Mouse (Mus musculus) heart, embryonic 12.5 days (tissue): ENCODE results near the gene 1700013F07Rik. TPM values are rescaled to one million over a fixed set of nuclear protein-coding genes. Genes with fewer than 3 reads are reported as not detected.

Source experiments
- ATAC-seq: fragments of 200-750 bp; cut with Nextera tagmentation; 2 replicates; pipeline ENCODE4 v1.8.0; 2017; ENCODE audit warnings: moderate TSS enrichment, moderate library complexity; ENCODE audit not compliant: insufficient number of reproducible peaks, low FRiP score
- H3K27ac ChIP-seq: fragments of 300-500 bp; sonication (generic); 2 replicates; pipeline ENCODE4 v1.5.1; 2016; ENCODE audit warnings: mild to moderate bottlenecking, moderate library complexity; ENCODE audit not compliant: poor library complexity, severe bottlenecking
- H3K27me3 ChIP-seq: fragments of 300-500 bp; sonication (generic); replicated peaks from 2 replicates; pipeline ENCODE4 v1.6.1; 2016; ENCODE audit warnings: mild to moderate bottlenecking, moderate library complexity
- H3K36me3 ChIP-seq: fragments of 300-500 bp; sonication (generic); 2 replicates; pipeline ENCODE4 v1.6.1; 2016; ENCODE audit warnings: mild to moderate bottlenecking, moderate library complexity
- H3K4me1 ChIP-seq: fragments of 300-500 bp; sonication (generic); replicated peaks from 2 replicates; pipeline ENCODE4 v1.6.1; 2016; ENCODE audit warnings: mild to moderate bottlenecking
- H3K4me2 ChIP-seq: fragments of 300-500 bp; sonication (generic); 2 replicates; pipeline ENCODE4 v1.6.1; 2016; ENCODE audit warnings: mild to moderate bottlenecking, moderate library complexity
- H3K4me3 ChIP-seq: fragments of 300-500 bp; sonication (generic); 2 replicates; pipeline ENCODE4 v1.5.1; 2016; ENCODE audit warnings: mild to moderate bottlenecking
- H3K9ac ChIP-seq: fragments of 300-500 bp; sonication (generic); 2 replicates; pipeline ENCODE4 v1.6.1; 2016; ENCODE audit warnings: mild to moderate bottlenecking, moderate library complexity
- H3K9me3 ChIP-seq: fragments of 300-500 bp; sonication (generic); replicated peaks from 2 replicates; pipeline ENCODE4 v1.6.1; 2016; ENCODE audit warnings: mild to moderate bottlenecking, moderate library complexity
- WGBS: fragments of 180-500 bp; shearing (Covaris S2); methylation state at CpG from one replicate; pipeline ENCODE4 v1.1.7; 2016; 5-methylcytosine and 5-hydroxymethylcytosine counted together
- polyA plus RNA-seq: library from polyadenylated mRNA; unstranded; fragments of >200 nt; fragmentation: Nextera tagmentation; extraction: Ambion mirVana; gene quantifications from 2 replicates; pipeline ENCODE4 v1.2.1, GENCODE M21; 2016

The 1700013F07Rik gene
- polyA plus RNA-seq, 1 experiment from 2014 or later, result not detected

DNA sequence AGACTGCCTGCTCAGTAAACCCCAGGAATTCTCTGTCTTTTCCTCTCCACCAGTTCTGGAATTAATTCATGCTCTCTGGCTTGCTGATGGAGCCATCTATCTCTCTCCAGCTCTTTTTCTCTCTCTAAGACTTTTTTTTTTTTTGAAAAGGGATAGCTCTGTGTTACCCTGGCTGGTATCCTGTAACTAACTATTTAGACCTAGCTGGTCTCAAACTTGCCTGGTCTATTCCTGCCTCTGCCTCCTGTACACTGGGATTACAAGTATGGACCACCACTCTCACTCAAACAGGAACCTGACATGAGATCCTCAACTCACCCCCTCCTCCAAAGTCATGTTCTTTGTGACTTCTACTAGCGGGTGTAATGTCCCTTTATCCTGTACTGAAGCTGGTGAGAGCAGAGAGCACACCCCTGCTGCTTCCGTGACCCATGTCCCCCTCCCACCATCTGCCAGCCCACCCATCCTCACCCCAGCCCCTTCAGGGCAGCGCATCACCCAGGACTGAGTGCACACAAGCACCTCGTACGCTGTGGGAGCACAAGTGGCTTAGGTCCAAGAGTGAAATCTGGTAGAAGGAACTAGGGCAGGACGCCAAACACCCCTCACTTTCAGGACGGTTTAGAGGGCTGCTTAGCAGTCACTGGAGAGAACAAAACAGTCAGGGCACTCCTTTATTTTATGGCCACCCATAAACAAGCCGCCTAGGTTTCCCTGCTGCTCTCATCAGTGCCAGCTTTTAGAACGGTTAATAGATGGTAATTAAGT, 23.1 kb upstream of the 1700013F07Rik start:
- no peak overlapping the region for H3K4me2 ChIP-seq
- H3K36me3 ChIP-seq, result no peaks in the 10 kb centered on the region
- no peak for ATAC-seq
- 39% methylated on average over 9 of the region's 9 CpGs for WGBS
- H3K27me3 ChIP-seq, result no peaks in the 10 kb centered on the region
- H3K9ac ChIP-seq, result no peak overlapping the region
- no peak overlapping the region for H3K4me3 ChIP-seq
- no peaks in the 10 kb centered on the region for H3K9me3 ChIP-seq
- no peak overlapping the region for H3K27ac ChIP-seq
- H3K4me1 ChIP-seq, result no peaks in the 10 kb centered on the region

DNA sequence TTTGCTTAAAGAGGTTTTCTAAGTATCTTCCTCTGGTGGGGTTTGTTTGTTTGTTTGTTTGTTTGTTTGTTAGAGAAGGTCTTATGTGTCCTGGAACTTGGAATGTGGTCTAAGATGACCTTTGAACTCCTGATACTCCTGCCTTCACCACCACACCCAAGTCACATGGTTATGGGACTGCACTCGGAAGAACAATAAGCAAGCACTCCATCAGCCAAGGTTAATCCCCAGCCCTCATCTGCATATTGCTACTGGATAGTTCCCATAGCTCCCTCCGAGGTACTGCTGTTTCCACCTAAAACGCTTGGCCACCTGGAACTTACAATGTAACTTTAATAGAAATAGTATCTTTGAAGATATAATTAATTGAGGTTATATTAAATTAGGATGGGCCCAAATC, 20.5 kb upstream of the 1700013F07Rik start:
- Histone ChIP-seq H3K27ac (no peak overlapping the region), H3K36me3 (no peaks in the 10 kb centered on the region), H3K9me3 (no peaks in the 10 kb centered on the region), H3K4me1 (no peaks in the 10 kb centered on the region), H3K4me3 (no peak overlapping the region), H3K4me2 (no peak overlapping the region), H3K9ac (no peak overlapping the region), H3K27me3 (no peaks in the 10 kb centered on the region)
- 70% methylated on average over 3 of the region's 3 CpGs for WGBS
- ATAC-seq, result no peak

DNA sequence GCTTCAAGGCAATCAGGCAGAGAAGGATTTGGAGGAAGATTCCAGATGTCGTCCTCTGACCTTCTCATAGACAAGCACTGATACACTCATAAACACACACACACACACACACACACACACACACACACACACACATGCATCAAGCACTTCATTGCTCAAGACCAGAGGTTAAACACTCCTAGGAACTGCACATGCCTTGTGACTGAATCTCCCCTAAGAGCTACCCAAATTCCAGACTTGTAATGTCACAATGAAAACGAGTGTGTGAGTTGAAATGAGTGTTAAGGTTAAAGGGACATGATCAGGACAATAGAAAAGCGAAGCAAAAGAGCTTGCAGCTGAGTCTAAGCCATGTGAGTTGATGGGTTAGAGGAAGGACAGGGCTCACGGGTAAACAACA, 15.7 kb upstream of the 1700013F07Rik start:
- no peak for ATAC-seq
- H3K4me2 ChIP-seq, result no peak overlapping the region
- no peaks in the 10 kb centered on the region for H3K9me3 ChIP-seq
- H3K27ac ChIP-seq, result no peak overlapping the region
- H3K4me1 ChIP-seq, result no peaks in the 10 kb centered on the region
- H3K36me3 ChIP-seq, result no peaks in the 10 kb centered on the region
- H3K4me3 ChIP-seq, result no peak overlapping the region
- no peaks in the 10 kb centered on the region for H3K27me3 ChIP-seq
- 54% methylated on average over 4 of the region's 4 CpGs for WGBS
- H3K9ac ChIP-seq, result no peak overlapping the region

DNA sequence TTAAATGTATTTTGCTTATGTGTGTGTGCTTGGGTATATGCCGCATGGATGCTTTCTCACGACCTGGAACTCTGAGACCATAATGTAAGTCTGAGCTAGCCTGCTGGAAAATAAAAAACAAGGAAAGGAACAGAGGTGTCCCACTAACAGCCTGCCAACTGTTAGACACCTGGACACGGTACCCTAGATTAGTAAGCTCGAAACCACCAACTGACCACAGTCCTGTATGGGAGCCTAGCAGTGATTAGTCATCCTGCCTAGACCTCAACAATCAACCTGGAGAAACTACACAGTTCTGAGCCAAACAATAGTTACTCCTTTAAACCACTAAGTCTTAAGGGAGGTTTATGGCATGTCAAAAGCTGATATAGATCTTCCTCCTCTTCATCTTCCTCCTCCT, 10.5 kb upstream of the 1700013F07Rik start:
- 83% methylated on average over 4 of the region's 4 CpGs for WGBS
- Histone ChIP-seq H3K4me3 (no peak overlapping the region), H3K9ac (no peak overlapping the region), H3K27ac (no peak overlapping the region), H3K27me3 (no peaks in the 10 kb centered on the region), H3K9me3 (0 out of 2 replicates have a peak, but pooled peaks cover 1% of the 10 kb centered on the region), H3K4me2 (no peak overlapping the region), H3K36me3 (no peaks in the 10 kb centered on the region), H3K4me1 (no peaks in the 10 kb centered on the region)
- ATAC-seq, result no peak

DNA sequence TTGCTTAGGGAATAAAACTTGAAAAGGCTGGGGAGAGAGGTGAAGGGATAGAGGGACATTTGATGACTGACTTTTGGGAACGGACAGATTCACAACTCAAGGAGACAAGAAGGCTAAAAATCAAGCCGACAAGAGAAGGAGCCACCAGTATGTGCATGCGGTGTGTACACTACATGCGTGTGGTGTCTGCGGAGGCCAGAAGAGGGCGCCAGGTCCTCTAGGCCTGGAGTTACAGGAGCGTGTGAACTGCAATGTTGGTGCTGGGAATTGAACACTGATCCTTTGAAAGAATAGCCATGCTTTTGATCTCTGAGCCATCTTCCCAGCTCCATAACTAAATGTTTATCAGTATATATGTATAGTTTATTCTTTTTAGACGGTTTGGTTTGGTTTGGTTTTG, 5.5 kb upstream of the 1700013F07Rik start:
- H3K9me3 ChIP-seq, result 0 out of 2 replicates have a peak, but pooled peaks cover 3% of the 10 kb centered on the region
- H3K4me1 ChIP-seq, result peaks cover 9% of the 10 kb centered on the region
- no peak overlapping the region for H3K4me2 ChIP-seq
- no peak overlapping the region for H3K9ac ChIP-seq
- no peaks in the 10 kb centered on the region for H3K27me3 ChIP-seq
- H3K36me3 ChIP-seq, result no peaks in the 10 kb centered on the region
- 85% methylated on average over 8 of the region's 8 CpGs for WGBS
- no peak overlapping the region for H3K27ac ChIP-seq
- H3K4me3 ChIP-seq, result no peak overlapping the region
- no peak for ATAC-seq

DNA sequence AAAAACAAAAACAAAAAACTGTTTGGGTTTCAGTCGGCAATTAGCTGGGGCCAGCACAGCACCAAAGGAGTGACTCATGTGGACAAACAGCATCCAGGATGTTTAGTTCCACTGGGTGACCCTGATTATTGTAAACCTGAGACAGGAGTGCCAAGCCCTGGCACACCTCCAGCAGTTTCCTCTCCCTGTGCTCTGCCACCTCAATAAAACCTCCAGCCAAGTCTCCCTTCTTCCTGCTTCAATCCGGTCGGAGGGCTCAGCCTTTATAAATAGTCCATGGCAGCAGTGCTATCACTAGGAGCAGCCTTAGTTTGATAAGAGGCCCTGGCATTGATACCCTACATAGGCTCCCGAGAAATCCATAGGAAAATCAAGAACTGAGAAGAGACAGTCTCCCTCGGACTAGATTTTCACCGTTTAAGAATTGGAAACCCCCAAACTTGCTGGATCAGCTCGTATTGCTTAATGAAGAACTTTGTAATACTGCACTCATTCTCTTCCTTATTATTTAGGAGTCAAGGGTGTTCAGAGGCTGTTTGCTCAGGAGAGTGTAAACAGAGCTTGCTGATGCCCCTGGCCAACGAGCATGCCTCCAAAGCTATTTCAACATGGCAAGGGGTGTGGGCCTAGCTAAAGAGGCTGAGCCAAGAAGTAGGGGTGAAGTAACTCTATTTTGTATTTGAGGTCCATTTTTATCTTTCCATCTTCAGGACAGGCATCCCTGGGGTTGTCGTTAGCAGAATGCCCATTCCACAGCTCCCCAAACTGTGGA, 650 bp upstream of the 1700013F07Rik start:
- no peaks in the 10 kb centered on the region for H3K36me3 ChIP-seq
- H3K9me3 ChIP-seq, result 0 out of 2 replicates have a peak, but pooled peaks cover 3% of the 10 kb centered on the region
- H3K27ac ChIP-seq, result no peak overlapping the region
- no peak for ATAC-seq
- peaks cover 18% of the 10 kb centered on the region for H3K4me1 ChIP-seq
- 47% methylated on average over 9 of the region's 9 CpGs for WGBS
- no peak overlapping the region for H3K4me2 ChIP-seq
- H3K27me3 ChIP-seq, result peaks cover 13% of the 10 kb centered on the region
- no peak overlapping the region for H3K4me3 ChIP-seq
- no peak overlapping the region for H3K9ac ChIP-seq

DNA sequence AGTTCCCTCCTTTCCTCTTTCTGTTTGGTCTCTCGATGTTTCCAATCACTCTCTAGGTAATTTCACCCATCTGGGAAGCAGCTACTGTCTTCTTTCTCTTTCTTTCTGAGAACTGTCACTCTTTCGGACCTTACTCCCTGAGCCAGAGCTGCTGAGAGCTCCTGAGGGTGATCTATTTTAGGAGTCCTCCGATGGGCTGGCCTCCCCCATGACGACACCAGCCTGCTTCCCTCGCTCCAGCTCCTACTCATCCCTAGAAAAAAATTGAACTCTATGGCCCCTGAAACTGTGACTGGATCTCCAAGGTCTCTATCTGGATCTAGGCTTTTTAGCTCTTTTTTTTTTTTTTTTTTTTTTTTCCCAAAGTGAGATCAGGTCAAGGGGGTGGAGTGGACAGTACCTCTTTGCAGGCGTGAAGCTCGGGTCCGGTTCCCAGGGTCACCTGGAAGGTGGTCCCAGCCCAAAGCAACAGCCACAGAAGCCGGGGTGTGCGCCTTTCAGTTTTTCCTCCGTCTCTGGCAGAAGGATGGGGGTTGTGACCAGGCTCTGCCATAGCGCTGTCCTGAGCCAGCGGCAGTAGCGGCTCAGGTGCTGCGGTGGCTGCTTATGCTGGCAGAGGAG, 2.1 kb downstream of the 1700013F07Rik start:
- H3K9ac ChIP-seq, result no peak overlapping the region
- no peak for ATAC-seq
- H3K9me3 ChIP-seq, result no peaks in the 10 kb centered on the region
- peak overlapping the region; percentile 48 for H3K4me3 ChIP-seq
- no peak overlapping the region for H3K27ac ChIP-seq
- peaks cover 18% of the 10 kb centered on the region for H3K27me3 ChIP-seq
- H3K36me3 ChIP-seq, result no peaks in the 10 kb centered on the region
- H3K4me2 ChIP-seq, result peak overlapping the region; percentile 82
- H3K4me1 ChIP-seq, result peaks cover 18% of the 10 kb centered on the region
- 5% methylated on average over 15 of the region's 15 CpGs for WGBS

DNA sequence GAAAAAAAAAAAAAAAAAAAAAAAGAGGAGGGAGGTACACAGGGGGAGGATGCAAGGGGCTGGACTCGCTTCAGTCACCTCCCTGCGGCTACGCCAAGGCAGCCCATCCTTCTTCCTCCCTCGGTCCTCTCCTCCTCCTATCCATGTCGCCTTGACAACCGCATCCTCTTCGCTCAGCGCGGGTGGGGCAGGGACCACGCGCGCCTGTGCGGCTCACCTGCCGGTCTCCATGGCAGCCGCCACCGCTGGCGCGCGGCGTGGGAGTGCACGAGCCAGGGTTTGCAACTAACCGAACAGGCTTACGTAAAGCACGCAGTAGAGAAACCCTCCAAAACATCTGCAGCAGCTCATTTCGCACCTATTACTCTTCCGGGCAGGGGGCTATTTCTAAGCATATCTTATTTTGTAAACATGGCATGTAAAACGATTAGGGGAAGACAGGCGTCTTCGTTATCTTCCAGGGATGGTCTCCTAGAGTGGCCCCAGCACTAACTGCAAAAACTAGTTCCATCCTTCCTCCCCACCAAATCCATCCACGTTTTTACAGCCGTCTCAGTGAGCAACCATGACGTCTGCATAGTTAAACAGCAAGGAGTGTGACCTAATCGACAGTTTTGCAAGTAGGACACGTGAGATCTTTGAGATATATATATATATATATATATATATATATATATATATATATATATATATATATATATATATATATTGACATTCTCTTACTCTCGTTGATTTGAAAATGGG, 2.7 kb downstream of the 1700013F07Rik start, which contains the start of gene 5330417C22Rik:
TSS of gene 5330417C22Rik (minus strand) at position 20 of the 744 bp plus-strand sequence.
- Histone ChIP-seq H3K4me2 (peak within 1 kb of the TSS; percentile 82), H3K9me3 (no peaks in the 10 kb centered on the region), H3K36me3 (no peaks in the 10 kb centered on the region), H3K27ac (no peak within 1 kb of the TSS), H3K27me3 (peaks cover 18% of the 10 kb centered on the region), H3K9ac (peak within 1 kb of the TSS; percentile 38), H3K4me1 (peaks cover 18% of the 10 kb centered on the region), H3K4me3 (peak within 1 kb of the TSS; percentile 48)
- WGBS, result 3% methylated on average over 32 of the region's 35 CpGs
- peak; percentile 51; the same call in 1 of the 2 replicates for ATAC-seq

DNA sequence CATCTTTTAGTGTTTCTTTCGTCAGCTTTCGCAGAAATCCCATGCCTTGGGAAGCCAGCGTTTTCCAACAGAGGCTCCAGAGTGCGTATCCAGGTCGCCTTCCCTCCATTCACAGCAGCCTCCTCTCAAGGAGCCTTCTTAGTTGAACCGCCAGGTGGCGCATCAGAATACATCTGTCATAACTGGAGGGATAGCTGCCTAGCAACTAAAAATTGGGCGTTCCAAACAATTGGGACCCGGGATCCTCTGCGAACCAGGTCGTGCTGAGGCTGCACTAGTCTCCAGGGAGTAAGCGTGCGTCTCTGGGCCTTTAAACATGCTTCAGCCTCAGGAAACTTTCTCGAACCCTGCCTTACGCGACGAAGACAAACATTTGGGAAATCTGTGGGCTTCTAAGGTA, 3.4 kb downstream of the 1700013F07Rik start:
- Histone ChIP-seq H3K27me3 (peaks cover 21% of the 10 kb centered on the region), H3K27ac (no peak overlapping the region), H3K36me3 (no peaks in the 10 kb centered on the region), H3K4me1 (peaks cover 18% of the 10 kb centered on the region), H3K4me2 (peak overlapping the region; percentile 52), H3K9ac (peak overlapping the region; percentile 38; the same call in 1 of the 2 replicates), H3K9me3 (no peaks in the 10 kb centered on the region), H3K4me3 (peak overlapping the region; percentile 18)
- peak; percentile 53 for ATAC-seq
- WGBS, result 6% methylated on average over 17 of the region's 17 CpGs

DNA sequence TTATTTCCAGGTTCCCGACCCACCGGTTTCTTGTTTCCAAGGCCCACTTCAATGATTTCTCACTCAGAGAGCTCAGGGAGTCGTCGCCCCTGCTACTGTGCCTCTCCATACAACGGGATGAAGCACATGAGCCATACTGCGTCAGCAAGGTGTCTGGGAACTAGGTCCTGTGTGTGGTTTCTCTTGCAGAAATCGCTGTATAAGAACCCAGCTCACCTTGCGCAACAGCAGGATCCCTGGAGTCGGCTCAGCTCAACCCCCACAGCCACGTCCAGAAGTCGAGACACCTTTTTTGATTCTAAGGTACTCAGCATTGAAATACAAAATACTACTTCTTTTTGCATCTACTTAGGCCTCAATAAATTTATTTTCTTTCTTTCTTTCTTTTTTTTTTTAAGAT, 8.3 kb downstream of the 1700013F07Rik start:
- no peaks in the 10 kb centered on the region for H3K36me3 ChIP-seq
- ATAC-seq, result no peak
- no peaks in the 10 kb centered on the region for H3K4me1 ChIP-seq
- H3K4me3 ChIP-seq, result no peak overlapping the region
- no peak overlapping the region for H3K27ac ChIP-seq
- 0 out of 2 replicates have a peak, but pooled peaks cover 4% of the 10 kb centered on the region for H3K9me3 ChIP-seq
- H3K4me2 ChIP-seq, result no peak overlapping the region
- H3K27me3 ChIP-seq, result peaks cover 11% of the 10 kb centered on the region
- WGBS, result 75% methylated on average over 11 of the region's 11 CpGs
- no peak overlapping the region for H3K9ac ChIP-seq
